Mouse (Mus musculus) forebrain, postnatal 0 days (tissue): Measurements from ENCODE around the gene Fgf2. TPM values are rescaled to one million over a fixed set of nuclear protein-coding genes. Genes with fewer than 3 reads are reported as not detected.

ENCODE experiments used
- ATAC-seq: fragments of 200-750 bp; cut with Nextera tagmentation; 2 replicates; pipeline ENCODE4 v1.8.0; 2017; ENCODE audit warnings: mild to moderate bottlenecking, moderate library complexity
- DNase-seq: peaks from one replicate; pipeline ENCODE4 v3.0.0-alpha.2; 2015
- H3K27ac ChIP-seq: fragments of 300-500 bp; sonication (generic); 2 replicates; pipeline ENCODE4 v1.5.1; 2014; ENCODE audit warnings: low read depth, mild to moderate bottlenecking, antibody characterized with exemption, low read length, moderate library complexity, mixed read lengths
- H3K27me3 ChIP-seq: fragments of 300-500 bp; sonication (generic); 2 replicates; pipeline ENCODE4 v1.6.1; 2014; ENCODE audit warnings: mild to moderate bottlenecking, low read length, mixed read lengths; ENCODE audit not compliant: insufficient read depth
- H3K36me3 ChIP-seq: fragments of 300-500 bp; sonication (generic); 2 replicates; pipeline ENCODE4 v1.6.1; 2014; ENCODE audit warnings: mild to moderate bottlenecking, moderate library complexity; ENCODE audit not compliant: insufficient read depth
- H3K4me1 ChIP-seq: fragments of 300-500 bp; sonication (generic); 2 replicates; pipeline ENCODE4 v1.6.1; 2014; ENCODE audit warnings: antibody characterized with exemption; ENCODE audit not compliant: insufficient read depth
- H3K4me2 ChIP-seq: fragments of 300-500 bp; sonication (generic); 2 replicates; pipeline ENCODE4 v1.6.1; 2014; ENCODE audit warnings: low read depth, mild to moderate bottlenecking, moderate library complexity
- H3K4me3 ChIP-seq: fragments of 300-500 bp; sonication (generic); 2 replicates; pipeline ENCODE4 v1.5.1; 2014; ENCODE audit warnings: low read depth, low read length, mixed read lengths
- H3K9ac ChIP-seq: fragments of 300-500 bp; sonication (generic); 2 replicates; pipeline ENCODE4 v1.6.1; 2014; ENCODE audit warnings: mild to moderate bottlenecking
- H3K9me3 ChIP-seq: fragments of 300-500 bp; sonication (generic); 2 replicates; pipeline ENCODE4 v1.6.1; 2016; ENCODE audit warnings: low read length
- CTCF ChIP-seq: sonication (generic); IDR thresholded peaks from 2 replicates; pipeline ENCODE4 v1.5.1; 2016; ENCODE audit warnings: antibody characterized with exemption, control low read depth, low read depth
- WGBS: fragments of 180-500 bp; shearing (Covaris S2); extraction: QIAGEN DNeasy Blood & Tissue Kit; methylation state at CpG from one replicate; pipeline ENCODE4 v1.1.7; 2014; 5-methylcytosine and 5-hydroxymethylcytosine counted together
- polyA plus RNA-seq: library from polyadenylated mRNA; unstranded; fragments of >200 nt; fragmentation: Nextera tagmentation; extraction: Ambion mirVana; gene quantifications from 2 replicates; pipeline ENCODE4 v1.2.1, GENCODE M21; 2015
- total RNA-seq: library from RNA; depleted of rRNA; stranded (reverse); fragments of >200 nt; gene quantifications from 2 replicates; pipeline ENCODE4 v1.2.3, GENCODE M21; 2014

Gene Fgf2
- total and polyA plus RNA-seq, 2 experiments from 2014 or later: 0.25 to 1.5 TPM

- ATAC-seq (no peak), DNase-seq (no peak)
- WGBS: 89% methylated on average over 10 of the region's 10 CpGs
Observed at GRCm38 (mm10) chr3:37353951-37354481, 5.9 kb downstream of the Fgf2 start.

GRCm38 (mm10) chr3:37354737-37355136 is 6.6 kb downstream of the Fgf2 start:
- 41% methylated on average over 1 of the region's 1 CpGs for whole genome bisulfite sequencing
- no peak overlapping the region for H3K27ac ChIP-seq
- no peak overlapping the region for H3K9ac ChIP-seq
- no peaks in the 10 kb centered on the region for H3K27me3 ChIP-seq
- DNase-seq: no peak
- no peaks in the 10 kb centered on the region for H3K4me1 ChIP-seq
- no peak overlapping the region for H3K4me2 ChIP-seq
- no peak for ATAC-seq
- H3K4me3 ChIP-seq: no peak overlapping the region
- no peak for TF ChIP-seq CTCF
- H3K9me3 ChIP-seq: no peaks in the 10 kb centered on the region
- no peaks in the 10 kb centered on the region for H3K36me3 ChIP-seq

More at GRCm38 (mm10) chr3:37353951-37354481, 5.9 kb downstream of the Fgf2 start:
- Histone ChIP-seq H3K4me1 (no peaks in the 10 kb centered on the region), H3K4me2 (no peak overlapping the region), H3K9me3 (no peaks in the 10 kb centered on the region), H3K4me3 (no peak overlapping the region), H3K27me3 (peaks cover 2% of the 10 kb centered on the region; the same call in 1 of the 2 replicates), H3K9ac (no peak overlapping the region), H3K27ac (no peak overlapping the region), H3K36me3 (no peaks in the 10 kb centered on the region)
- no peak for TF ChIP-seq CTCF

GRCm38 (mm10) chr3:37360729-37361128 is 12.6 kb downstream of the Fgf2 start:
- no peak for TF ChIP-seq CTCF
- Histone ChIP-seq H3K36me3 (no peaks in the 10 kb centered on the region), H3K27me3 (no peaks in the 10 kb centered on the region), H3K4me1 (no peaks in the 10 kb centered on the region), H3K4me2 (no peak overlapping the region), H3K9me3 (no peaks in the 10 kb centered on the region), H3K27ac (no peak overlapping the region), H3K4me3 (no peak overlapping the region), H3K9ac (no peak overlapping the region)
- DNase-seq (no peak), ATAC-seq (no peak)
- 79% methylated on average over 9 of the region's 9 CpGs for WGBS

- no peak for DNase-seq
- no peak overlapping the region for H3K27ac ChIP-seq
- H3K4me3 ChIP-seq: no peak overlapping the region
- no peak overlapping the region for H3K4me2 ChIP-seq
- H3K36me3 ChIP-seq: no peaks in the 10 kb centered on the region
- TF ChIP-seq CTCF: no peak
- no peak for ATAC-seq
- 79% methylated on average over 4 of the region's 4 CpGs for WGBS
- H3K4me1 ChIP-seq: no peaks in the 10 kb centered on the region
- no peaks in the 10 kb centered on the region for H3K27me3 ChIP-seq
- no peaks in the 10 kb centered on the region for H3K9me3 ChIP-seq
- no peak overlapping the region for H3K9ac ChIP-seq
Observed at GRCm38 (mm10) chr3:37365144-37365543, 17.0 kb downstream of the Fgf2 start.

- ATAC-seq (no peak), DNase-seq (no peak)
- no peak for TF ChIP-seq CTCF
- Histone ChIP-seq H3K27me3 (no peaks in the 10 kb centered on the region), H3K9me3 (no peaks in the 10 kb centered on the region), H3K36me3 (no peaks in the 10 kb centered on the region), H3K27ac (no peak overlapping the region), H3K9ac (no peak overlapping the region), H3K4me1 (no peaks in the 10 kb centered on the region), H3K4me2 (no peak overlapping the region), H3K4me3 (no peak overlapping the region)
- WGBS: 51% methylated on average over 3 of the region's 3 CpGs
Observed at GRCm38 (mm10) chr3:37365976-37366375, 17.8 kb downstream of the Fgf2 start.

GRCm38 (mm10) chr3:37366381-37367053 is 18.4 kb downstream of the Fgf2 start:
- Histone ChIP-seq H3K4me2 (no peak overlapping the region), H3K36me3 (no peaks in the 10 kb centered on the region), H3K27me3 (no peaks in the 10 kb centered on the region), H3K9ac (no peak overlapping the region), H3K9me3 (no peaks in the 10 kb centered on the region), H3K27ac (no peak overlapping the region), H3K4me3 (no peak overlapping the region), H3K4me1 (no peaks in the 10 kb centered on the region)
- WGBS: 73% methylated on average over 4 of the region's 4 CpGs
- no peak for TF ChIP-seq CTCF
- DNase-seq: no peak
- ATAC-seq: no peak

GRCm38 (mm10) chr3:37370407-37370806 is 22.3 kb downstream of the Fgf2 start:
- Histone ChIP-seq H3K36me3 (no peaks in the 10 kb centered on the region), H3K9ac (no peak overlapping the region), H3K27me3 (no peaks in the 10 kb centered on the region), H3K4me3 (no peak overlapping the region), H3K4me1 (no peaks in the 10 kb centered on the region), H3K9me3 (no peaks in the 10 kb centered on the region), H3K4me2 (no peak overlapping the region), H3K27ac (no peak overlapping the region)
- DNase-seq (no peak), ATAC-seq (no peak)
- 74% methylated on average over 4 of the region's 4 CpGs for WGBS
- no peak for TF ChIP-seq CTCF
